Mouse (Mus musculus): Measurements from ENCODE around the gene Gpcpd1. TPM values are rescaled to one million over a fixed set of nuclear protein-coding genes. Genes with fewer than 3 reads are reported as not detected.

Gpcpd1 gene
- polyA plus RNA-seq, 1 experiment = 18.4 TPM

DNA sequence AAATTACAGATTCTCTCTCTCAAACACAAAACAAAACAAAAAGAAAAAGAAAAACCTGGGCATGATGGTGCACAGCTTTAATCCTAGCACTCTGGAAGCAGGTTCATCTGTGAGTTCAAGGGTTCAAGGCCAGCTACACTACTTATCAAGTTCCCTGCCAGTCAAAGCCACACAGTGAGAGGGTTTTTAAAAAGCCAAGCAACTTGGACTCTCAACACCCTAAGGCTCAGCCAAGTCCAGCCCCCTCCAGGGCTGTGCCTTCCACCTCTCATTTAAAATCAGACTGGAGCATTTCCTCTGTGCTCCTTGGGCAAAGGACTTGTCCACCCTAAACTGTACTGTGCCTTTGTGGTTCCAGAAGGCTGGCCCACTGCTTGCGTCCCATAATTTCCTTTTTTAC, 3.3 kb downstream of the Gpcpd1 start:
- no peaks in the 10 kb centered on the region for H3K27me3 ChIP-seq (ENCODE audit: control insufficient read depth, insufficient read depth, low read length)
- TF ChIP-seq POLR2A (IDR thresholded peaks at IDR 0.05; ENCODE audit: control insufficient read depth, low read depth, low read length) (no peak), CTCF (IDR thresholded peaks at IDR 0.05; ENCODE audit: control insufficient read depth, insufficient read depth, insufficient replicate concordance, low read depth, low read length) (no peak)
- H3K4me3 ChIP-seq (ENCODE audit: control insufficient read depth, low read depth, low read length) = no peak overlapping the region
- H3K27ac ChIP-seq (ENCODE audit: control insufficient read depth, insufficient read depth, low read depth, low read length) = no peak overlapping the region
- H3K36me3 ChIP-seq (ENCODE audit: control insufficient read depth, insufficient read depth, low read length) = no peaks in the 10 kb centered on the region
- no peaks in the 10 kb centered on the region for H3K4me1 ChIP-seq (ENCODE audit: control insufficient read depth, insufficient read depth, low read length)

DNA sequence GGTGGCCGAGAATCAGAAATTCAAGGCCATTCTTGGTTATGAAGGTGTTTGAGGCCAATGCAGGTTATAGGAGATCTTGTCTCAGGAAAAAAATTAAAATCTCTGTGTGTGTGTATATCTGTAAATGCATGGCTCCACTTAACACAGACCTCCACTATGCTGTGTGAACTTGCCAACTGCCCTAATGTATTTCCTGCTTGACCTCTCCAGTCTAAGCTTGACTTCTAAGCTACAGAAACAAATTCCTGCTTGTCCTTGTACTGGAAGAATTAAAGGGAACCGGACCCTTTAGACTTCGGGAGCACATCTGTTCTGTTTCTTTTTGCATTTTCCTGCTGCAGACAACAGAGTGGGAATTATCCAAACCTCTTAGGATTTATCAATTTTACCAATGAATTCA, 4.4 kb downstream of the Gpcpd1 start:
- no peak overlapping the region for H3K27ac ChIP-seq (ENCODE audit: control insufficient read depth, insufficient read depth, low read depth, low read length)
- H3K36me3 ChIP-seq (ENCODE audit: control insufficient read depth, insufficient read depth, low read length) = no peaks in the 10 kb centered on the region
- H3K27me3 ChIP-seq (ENCODE audit: control insufficient read depth, insufficient read depth, low read length) = no peaks in the 10 kb centered on the region
- TF ChIP-seq CTCF (IDR thresholded peaks at IDR 0.05; ENCODE audit: control insufficient read depth, insufficient read depth, insufficient replicate concordance, low read depth, low read length) = no peak
- no peak for TF ChIP-seq POLR2A (IDR thresholded peaks at IDR 0.05; ENCODE audit: control insufficient read depth, low read depth, low read length)
- H3K4me3 ChIP-seq (ENCODE audit: control insufficient read depth, low read depth, low read length) = no peak overlapping the region
- peaks cover 2% of the 10 kb centered on the region for H3K4me1 ChIP-seq (ENCODE audit: control insufficient read depth, insufficient read depth, low read length)

DNA sequence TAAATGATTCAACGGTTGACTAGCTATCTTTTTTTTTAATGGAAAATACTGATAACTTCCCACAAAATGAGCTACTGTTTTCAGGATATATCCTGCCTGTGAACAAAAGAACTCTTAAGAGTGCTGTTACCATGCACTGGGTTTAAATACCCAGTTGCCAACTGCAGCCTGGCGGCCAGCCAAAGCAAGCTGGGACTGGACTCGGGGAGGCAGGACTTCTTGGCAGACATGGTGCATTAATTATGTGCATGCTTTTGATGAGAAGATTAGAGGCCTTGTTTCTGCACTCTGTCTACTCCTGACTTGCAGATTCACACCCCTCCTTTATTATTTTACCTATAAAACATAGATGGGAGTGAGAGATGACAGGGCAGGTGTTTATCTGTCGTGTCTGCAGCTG, 5.3 kb downstream of the Gpcpd1 start:
- TF ChIP-seq POLR2A (IDR thresholded peaks at IDR 0.05; ENCODE audit: control insufficient read depth, low read depth, low read length) = no peak
- TF ChIP-seq CTCF (IDR thresholded peaks at IDR 0.05; ENCODE audit: control insufficient read depth, insufficient read depth, insufficient replicate concordance, low read depth, low read length) = no peak
- H3K4me1 ChIP-seq (ENCODE audit: control insufficient read depth, insufficient read depth, low read length) = peaks cover 2% of the 10 kb centered on the region
- H3K4me3 ChIP-seq (ENCODE audit: control insufficient read depth, low read depth, low read length) = no peak overlapping the region
- H3K36me3 ChIP-seq (ENCODE audit: control insufficient read depth, insufficient read depth, low read length) = no peaks in the 10 kb centered on the region
- no peaks in the 10 kb centered on the region for H3K27me3 ChIP-seq (ENCODE audit: control insufficient read depth, insufficient read depth, low read length)
- no peak overlapping the region for H3K27ac ChIP-seq (ENCODE audit: control insufficient read depth, insufficient read depth, low read depth, low read length)

DNA sequence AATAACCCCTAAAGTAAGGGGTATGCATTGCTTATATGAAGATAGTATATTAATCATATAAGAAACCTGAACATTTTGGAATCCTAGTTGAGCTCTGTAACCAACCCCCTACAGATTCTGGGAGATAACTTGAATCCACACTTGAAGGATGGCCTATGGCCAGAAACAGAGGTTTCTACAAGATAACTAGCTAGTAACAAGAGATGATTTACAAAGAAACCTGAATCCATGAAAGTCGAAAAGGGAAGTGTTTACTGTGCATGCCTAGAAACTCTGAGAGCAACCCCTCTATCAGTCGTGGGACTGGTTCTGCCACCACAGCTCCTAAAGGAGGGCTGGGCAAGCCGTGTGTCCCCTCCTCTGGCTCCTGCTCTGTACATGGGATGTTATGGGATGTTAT, 7.8 kb downstream of the Gpcpd1 start:
- Histone ChIP-seq H3K27me3 (ENCODE audit: control insufficient read depth, insufficient read depth, low read length) (no peaks in the 10 kb centered on the region), H3K4me1 (ENCODE audit: control insufficient read depth, insufficient read depth, low read length) (peaks cover 2% of the 10 kb centered on the region)

DNA sequence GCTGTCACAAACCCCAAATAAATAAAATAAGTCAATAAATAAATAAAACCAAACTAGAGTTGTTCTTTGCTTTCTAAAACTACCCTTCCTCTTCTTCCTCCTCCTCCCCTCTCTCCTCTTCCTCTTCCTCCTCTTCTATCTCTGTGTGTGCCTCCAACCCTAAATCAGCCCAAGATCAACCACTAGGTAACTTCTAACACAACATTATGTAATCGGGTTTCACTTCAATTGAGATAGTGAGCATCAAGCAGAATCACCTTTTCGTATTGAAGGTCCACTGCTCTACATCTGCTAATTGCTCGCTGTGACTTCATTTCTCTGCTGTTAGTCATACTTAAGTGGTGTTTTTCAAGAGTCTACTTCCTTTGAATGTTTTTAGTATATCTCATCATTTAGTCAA, 8.8 kb downstream of the Gpcpd1 start:
- no peak overlapping the region for H3K27ac ChIP-seq (ENCODE audit: control insufficient read depth, insufficient read depth, low read depth, low read length)

More for the DNA sequence above, 7.8 kb downstream of the Gpcpd1 start:
- Histone ChIP-seq H3K4me3 (ENCODE audit: control insufficient read depth, low read depth, low read length) (no peak overlapping the region), H3K36me3 (ENCODE audit: control insufficient read depth, insufficient read depth, low read length) (peaks cover 2% of the 10 kb centered on the region; the same call in 1 of the 2 replicates), H3K27ac (ENCODE audit: control insufficient read depth, insufficient read depth, low read depth, low read length) (no peak overlapping the region)
- TF ChIP-seq POLR2A (IDR thresholded peaks at IDR 0.05; ENCODE audit: control insufficient read depth, low read depth, low read length) = no peak
- no peak for TF ChIP-seq CTCF (IDR thresholded peaks at IDR 0.05; ENCODE audit: control insufficient read depth, insufficient read depth, insufficient replicate concordance, low read depth, low read length)

DNA sequence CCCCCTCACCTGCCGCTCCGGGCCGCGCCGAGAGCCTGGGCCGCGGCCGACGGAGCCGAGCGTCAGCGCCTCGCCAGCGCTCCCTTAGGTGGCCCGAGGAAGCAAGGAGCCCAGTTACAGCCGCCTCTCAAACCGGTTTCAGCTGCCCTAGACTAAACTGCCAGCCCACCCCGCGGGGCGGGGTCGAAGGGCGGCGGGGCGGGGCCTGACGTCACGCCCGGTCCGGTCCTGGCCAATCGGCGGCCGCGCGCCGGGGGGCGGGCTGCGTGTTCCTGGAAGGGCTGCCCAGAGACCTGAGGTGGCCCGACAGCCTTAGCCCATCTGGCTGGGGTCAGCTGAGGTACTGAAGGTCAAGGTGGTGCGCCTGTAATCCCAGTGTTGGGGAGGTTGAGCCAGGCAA, 9.5 kb downstream of the Gpcpd1 start:
- H3K27me3 ChIP-seq (ENCODE audit: control insufficient read depth, insufficient read depth, low read length) = no peaks in the 10 kb centered on the region
- H3K27ac ChIP-seq (ENCODE audit: control insufficient read depth, insufficient read depth, low read depth, low read length) = peak overlapping the region; percentile 91
- H3K36me3 ChIP-seq (ENCODE audit: control insufficient read depth, insufficient read depth, low read length) = peaks cover 2% of the 10 kb centered on the region; the same call in 1 of the 2 replicates
- H3K4me3 ChIP-seq (ENCODE audit: control insufficient read depth, low read depth, low read length) = peak overlapping the region; percentile 94
- peaks cover 2% of the 10 kb centered on the region for H3K4me1 ChIP-seq (ENCODE audit: control insufficient read depth, insufficient read depth, low read length)
- TF ChIP-seq POLR2A (IDR thresholded peaks at IDR 0.05; ENCODE audit: control insufficient read depth, low read depth, low read length) = peak; percentile 81
- no peak for TF ChIP-seq CTCF (IDR thresholded peaks at IDR 0.05; ENCODE audit: control insufficient read depth, insufficient read depth, insufficient replicate concordance, low read depth, low read length)

More for the DNA sequence above, 8.8 kb downstream of the Gpcpd1 start:
- TF ChIP-seq POLR2A (IDR thresholded peaks at IDR 0.05; ENCODE audit: control insufficient read depth, low read depth, low read length) = no peak
- no peak for TF ChIP-seq CTCF (IDR thresholded peaks at IDR 0.05; ENCODE audit: control insufficient read depth, insufficient read depth, insufficient replicate concordance, low read depth, low read length)
- Histone ChIP-seq H3K27me3 (ENCODE audit: control insufficient read depth, insufficient read depth, low read length) (no peaks in the 10 kb centered on the region), H3K36me3 (ENCODE audit: control insufficient read depth, insufficient read depth, low read length) (peaks cover 2% of the 10 kb centered on the region; the same call in 1 of the 2 replicates), H3K4me3 (ENCODE audit: control insufficient read depth, low read depth, low read length) (no peak overlapping the region), H3K4me1 (ENCODE audit: control insufficient read depth, insufficient read depth, low read length) (peaks cover 2% of the 10 kb centered on the region)

DNA sequence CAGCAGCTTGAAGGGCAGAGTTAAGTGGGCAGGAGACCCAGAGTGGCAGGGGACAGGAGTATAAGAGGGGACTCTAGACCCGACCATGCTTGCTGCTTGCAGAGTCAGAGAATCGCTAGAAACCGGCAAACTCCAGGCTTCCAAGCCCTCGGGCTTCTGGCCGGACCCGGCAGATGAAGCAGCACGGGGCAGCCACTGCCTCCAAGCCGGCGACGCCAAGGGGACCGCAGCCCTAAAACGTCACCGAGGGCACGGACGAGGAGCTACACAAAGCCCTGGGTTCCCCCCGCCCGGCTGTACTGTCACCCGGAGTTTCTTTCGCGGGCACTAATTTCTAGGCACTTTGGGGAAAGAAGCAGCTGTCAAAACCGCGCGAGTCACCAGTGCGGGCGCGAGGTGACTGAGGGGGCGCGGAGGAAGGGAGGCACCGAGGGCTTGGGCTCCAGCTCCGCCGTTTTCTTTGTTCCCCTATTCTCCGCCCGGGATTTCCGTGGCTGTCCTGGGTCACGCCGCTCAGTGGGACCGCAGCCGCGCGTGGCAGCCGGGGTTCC, 10.0 kb downstream of the Gpcpd1 start:
- TF ChIP-seq CTCF (IDR thresholded peaks at IDR 0.05; ENCODE audit: control insufficient read depth, insufficient read depth, insufficient replicate concordance, low read depth, low read length) = no peak
- Histone ChIP-seq H3K4me3 (ENCODE audit: control insufficient read depth, low read depth, low read length) (peak overlapping the region; percentile 94), H3K4me1 (ENCODE audit: control insufficient read depth, insufficient read depth, low read length) (peaks cover 2% of the 10 kb centered on the region), H3K36me3 (ENCODE audit: control insufficient read depth, insufficient read depth, low read length) (peaks cover 2% of the 10 kb centered on the region; the same call in 1 of the 2 replicates), H3K27me3 (ENCODE audit: control insufficient read depth, insufficient read depth, low read length) (no peaks in the 10 kb centered on the region), H3K27ac (ENCODE audit: control insufficient read depth, insufficient read depth, low read depth, low read length) (peak overlapping the region; percentile 91)

Data from testis, adult 2 months (tissue).